Mouse (Mus musculus) layer of hippocampus, postnatal 25 days (tissue): Measurements from ENCODE around the gene Blmh. TPM values are rescaled to one million over a fixed set of nuclear protein-coding genes. Genes with fewer than 3 reads are reported as not detected.

ENCODE experiments used
- total RNA-seq, 2 experiments: library from RNA; stranded (reverse); gene quantifications; 2 replicates each; pipeline ENCODE4 v1.2.3; 2021

The Blmh gene
- total RNA-seq, 2 experiments from 2014 or later: 58.4 to 58.7 TPM

Other genes starting within 250 kb of the Blmh start
- gene Trarg1, start 245.0 kb upstream of the Blmh start, total RNA-seq: under 1 TPM; 0.38 to 0.42 TPM
- gene Gosr1, start 161.2 kb upstream of the Blmh start, total RNA-seq: 10 to 100 TPM; 50.1 to 58.1 TPM
- 10 to 100 TPM; 57.7 to 62.8 TPM for gene Cpd, start 77.8 kb upstream of the Blmh start, total RNA-seq
- not detected for gene Tmigd1, start 22.6 kb upstream of the Blmh start, total RNA-seq
- gene Slc6a4, start 73.8 kb downstream of the Blmh start, total RNA-seq: under 1 TPM in 1 of 2 experiments, not detected in 1; 0.15 TPM
- gene Nsrp1, start 153.6 kb downstream of the Blmh start, total RNA-seq: 10 to 100 TPM; 18.1 to 20.9 TPM